Mouse (Mus musculus) urinary bladder, postnatal 10 days (tissue): ENCODE results near the gene Cd244a.

Experiments
- DNase-seq: peaks from one replicate; pipeline ENCODE4 v3.0.0; 2022; ENCODE audit warnings: low spot score

Cd244a gene

DNA sequence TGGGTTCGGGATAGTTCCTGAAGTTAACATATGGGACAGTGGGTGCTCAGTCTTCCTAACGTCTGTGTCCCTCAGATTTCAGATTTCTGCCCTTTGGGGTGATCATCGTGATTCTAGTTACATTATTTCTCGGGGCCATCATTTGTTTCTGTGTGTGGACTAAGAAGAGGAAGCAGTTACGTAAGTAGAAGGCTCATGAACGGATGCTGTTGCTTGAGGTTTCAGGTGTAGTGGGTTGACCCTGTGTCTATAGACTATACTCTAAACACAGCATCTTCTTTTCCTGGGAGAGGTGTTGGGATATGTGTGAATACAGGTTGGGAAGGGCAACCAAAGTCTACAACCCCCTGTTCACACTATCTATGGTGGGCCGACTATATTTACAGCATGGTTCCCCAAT lies 18.2 kb downstream of the Cd244a start:
- DNase-seq, result no peak

DNA sequence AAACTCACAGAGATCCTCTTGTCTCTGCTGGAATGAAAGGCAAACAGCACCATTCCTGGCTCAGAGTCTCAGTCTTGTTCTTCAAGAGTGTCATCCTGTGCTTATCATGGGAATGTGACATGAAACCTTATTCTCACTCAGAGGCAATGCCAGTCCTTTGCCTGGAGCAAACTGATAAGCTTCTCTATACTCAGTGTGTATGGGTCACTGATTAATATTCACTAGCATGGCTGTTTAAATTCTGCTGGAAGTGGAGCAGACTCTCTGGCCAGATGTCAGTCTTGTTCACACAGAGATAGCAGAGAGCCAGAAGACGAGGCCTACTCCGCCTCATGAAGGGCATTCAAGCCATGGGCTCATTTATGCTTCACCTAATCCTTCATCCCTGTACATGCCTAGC lies 25.6 kb downstream of the Cd244a start:
- no peak for DNase-seq

DNA sequence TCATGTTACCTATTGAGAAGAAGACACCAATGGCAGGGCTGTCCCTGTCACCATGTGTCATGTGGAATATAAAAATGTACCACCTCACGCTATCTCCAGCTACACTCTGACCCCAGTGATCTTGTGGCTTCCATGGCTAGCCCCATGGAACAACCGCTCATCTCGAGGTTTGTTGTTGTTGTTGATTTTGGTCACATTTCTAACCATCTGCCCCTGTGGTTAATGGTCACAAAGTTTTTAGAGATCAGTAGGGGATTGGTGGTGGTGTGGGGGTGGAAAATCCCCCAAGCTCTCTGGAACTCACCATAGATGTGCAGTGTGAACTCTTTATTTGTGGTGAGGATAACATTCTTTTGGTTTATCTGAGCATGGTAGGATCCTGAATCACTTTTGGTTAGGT lies 45.7 kb downstream of the Cd244a start:
- no peak for DNase-seq

DNA sequence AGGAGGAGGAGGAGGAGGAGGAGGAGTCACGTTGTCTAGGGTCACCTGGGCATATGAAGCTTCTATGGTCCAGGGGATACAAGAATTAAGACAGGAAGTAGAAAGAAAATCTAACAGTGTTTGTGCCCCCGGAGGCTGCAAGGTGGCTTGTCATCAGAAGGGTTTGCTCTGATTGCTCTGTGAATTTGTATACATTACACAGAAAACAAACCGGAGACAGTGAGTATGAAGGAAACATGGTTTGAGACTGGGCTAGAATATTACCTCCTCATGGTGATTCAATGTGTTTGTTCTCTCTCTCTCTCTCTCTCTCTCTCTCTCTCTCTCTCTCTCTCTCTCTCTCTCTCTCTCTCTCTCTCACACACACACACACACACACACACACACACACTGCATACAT lies 47.7 kb downstream of the Cd244a start:
- DNase-seq, result no peak

DNA sequence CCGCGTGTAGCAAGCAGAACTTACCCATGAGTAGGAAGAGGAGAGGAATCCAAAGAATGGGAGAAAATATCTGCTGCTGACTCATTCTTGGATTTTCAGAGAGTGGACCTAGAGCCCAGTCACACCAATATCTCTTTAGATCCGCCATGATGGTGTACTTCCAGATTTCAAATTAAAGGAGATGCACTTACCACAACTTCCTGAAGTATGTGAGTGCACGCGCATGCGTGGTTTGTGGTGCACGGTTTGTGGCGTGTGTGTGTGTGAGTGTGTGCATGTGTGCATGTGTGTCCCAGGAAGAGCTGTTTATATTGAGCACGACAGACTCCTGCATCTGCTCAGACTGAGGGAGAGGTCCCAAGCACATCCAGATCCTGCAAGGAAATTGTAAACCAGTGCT lies 48.2 kb downstream of the Cd244a start, which contains the start of gene Ly9:
TSS of gene Ly9 (minus strand) at position 235 of the 400 bp plus-strand sequence.
- DNase-seq, result no peak

DNA sequence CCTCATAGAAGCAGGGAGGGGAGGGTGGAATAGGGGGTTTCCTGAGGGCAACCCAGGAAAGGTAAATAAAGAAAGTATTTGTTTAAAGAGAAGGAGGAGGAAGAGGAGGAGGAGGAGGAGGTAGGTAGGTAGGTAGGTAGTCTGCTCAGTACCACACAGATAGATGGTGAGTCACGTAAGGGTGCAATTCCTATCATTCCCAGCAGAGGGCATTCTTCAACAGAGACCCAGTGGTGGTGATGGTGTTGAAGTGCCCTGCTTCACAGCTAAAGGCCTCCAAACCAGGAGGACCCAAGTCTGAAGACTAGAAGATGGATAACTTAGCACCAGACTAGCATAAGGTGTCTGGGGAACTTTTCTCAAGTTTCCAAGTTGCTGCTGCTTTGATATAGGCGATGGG lies 51.0 kb downstream of the Cd244a start:
- no peak for DNase-seq

DNA sequence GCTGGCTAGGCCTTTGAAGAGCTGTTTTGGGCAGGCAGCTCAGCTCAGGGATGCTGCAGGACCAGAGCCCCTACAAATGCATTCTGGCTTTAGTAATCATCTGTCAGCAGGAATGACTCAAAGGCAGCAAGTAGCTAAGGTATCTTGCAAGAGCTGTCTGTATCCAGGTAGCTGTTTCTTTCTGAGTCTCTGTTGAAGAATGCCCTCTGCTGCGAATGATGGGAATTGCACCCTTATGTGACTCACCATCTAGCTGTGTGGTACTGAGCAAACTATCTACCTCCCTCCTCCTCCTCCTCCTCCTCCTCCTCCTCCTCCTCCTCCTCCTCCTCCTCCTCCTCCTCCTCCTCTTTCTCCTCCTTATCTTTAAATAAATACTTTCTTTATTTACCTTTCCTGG lies 51.8 kb downstream of the Cd244a start:
- DNase-seq, result no peak

DNA sequence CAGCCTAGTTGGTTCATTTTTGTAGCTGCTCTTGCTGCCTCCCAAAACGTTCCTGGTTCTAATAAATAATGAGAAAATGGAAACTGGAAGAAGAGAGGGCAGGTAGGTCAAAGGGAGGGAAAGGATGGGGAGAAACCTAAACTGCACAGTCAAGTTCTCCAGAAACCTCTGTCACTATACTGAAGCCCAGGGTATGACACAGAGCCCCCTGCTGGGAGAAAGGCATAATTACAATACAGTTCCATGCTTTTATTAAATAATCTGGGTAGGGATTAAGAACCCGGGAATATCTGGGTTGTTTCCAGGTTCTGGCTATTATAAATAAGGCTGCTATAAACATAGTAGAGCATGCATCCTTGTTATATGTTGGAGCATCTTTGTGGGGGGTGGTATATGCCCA lies 55.0 kb downstream of the Cd244a start:
- DNase-seq, result no peak

DNA sequence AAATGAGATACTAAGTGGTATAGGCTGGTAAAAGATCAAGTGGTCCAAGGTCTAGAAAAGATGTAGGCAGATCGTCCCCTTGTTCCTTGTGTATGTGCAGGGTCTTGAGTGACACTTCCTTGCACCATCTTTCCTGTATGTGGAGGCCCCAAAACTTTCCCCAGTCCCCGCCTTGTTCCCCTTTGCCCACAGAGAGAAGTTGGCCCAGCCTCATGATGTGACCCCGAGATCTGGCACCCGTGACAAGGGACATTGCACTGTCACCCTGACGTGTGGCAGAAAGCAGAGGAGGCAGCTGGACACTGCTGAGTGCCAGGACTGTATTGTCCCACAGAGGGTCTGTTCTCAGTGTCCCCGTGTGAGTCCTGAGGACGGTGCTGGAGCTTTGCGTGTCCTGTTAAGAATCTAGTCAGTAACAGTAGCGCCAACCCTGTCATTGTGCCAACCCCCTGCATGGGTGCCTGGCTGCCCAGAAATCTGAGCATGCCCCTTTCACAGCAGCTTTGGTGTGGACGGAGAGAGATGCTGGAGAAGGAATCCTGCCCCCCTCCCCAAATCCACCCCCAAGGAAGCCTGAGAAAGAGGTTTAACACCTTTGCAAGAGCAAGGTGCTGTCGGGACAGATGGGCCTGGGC lies 58.0 kb downstream of the Cd244a start:
- no peak for DNase-seq

DNA sequence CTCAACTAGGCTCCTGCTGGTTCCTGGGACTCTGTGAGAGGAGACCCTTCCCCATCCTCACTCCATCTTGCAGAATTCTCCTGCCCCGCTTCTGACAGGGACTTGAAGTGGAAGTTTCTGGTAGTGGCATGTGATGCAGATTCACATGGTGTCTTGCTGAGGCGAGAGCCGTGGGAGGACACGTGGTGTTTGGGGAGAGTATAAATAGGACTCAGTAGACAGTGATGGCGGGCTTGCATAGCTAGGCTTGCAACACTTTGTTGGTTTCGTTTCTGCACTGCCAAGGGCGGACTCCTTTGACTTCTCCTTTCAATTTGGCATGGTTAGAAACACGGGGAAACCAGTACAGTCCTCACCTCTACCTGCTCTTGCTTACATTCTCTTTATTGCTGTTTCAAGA lies 60.0 kb downstream of the Cd244a start:
- no peak for DNase-seq

DNA sequence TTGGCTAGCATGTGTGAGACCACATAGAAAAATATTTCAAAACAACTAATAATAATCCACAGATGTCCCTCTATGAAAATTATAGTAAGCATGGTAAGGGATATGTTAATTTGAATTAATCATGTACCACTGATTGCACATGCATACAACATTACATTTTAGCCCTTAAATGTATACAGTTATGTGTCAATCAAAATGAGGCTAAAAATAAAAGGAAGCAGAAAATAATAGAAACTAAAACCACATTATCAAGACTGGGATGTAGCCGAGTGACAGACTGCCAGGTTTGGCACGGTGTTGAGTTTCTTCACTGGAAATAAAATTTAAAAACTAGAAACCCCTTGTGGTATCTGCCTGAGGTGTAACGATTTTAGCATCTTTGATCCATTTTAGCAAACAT lies 60.7 kb downstream of the Cd244a start:
- no peak for DNase-seq

DNA sequence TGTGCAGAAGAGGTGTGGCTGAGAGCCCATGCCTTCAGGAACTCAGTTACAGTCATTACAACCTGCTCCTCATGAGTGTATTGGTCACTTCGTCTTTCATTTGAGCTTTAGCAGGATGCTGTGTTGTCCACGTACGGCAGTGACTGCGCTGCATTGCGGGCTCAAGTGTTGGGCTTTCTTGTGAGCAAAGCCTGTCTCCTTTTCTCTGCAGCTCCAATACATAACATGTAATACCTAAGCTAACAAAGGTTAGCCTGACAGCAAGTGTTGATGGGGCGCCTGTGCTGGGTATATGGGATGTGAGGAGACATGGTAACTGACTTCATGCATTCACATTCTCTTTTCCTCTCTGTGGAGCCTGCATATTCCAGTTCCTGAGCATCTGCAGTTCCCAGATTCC lies 61.1 kb downstream of the Cd244a start:
- no peak for DNase-seq

DNA sequence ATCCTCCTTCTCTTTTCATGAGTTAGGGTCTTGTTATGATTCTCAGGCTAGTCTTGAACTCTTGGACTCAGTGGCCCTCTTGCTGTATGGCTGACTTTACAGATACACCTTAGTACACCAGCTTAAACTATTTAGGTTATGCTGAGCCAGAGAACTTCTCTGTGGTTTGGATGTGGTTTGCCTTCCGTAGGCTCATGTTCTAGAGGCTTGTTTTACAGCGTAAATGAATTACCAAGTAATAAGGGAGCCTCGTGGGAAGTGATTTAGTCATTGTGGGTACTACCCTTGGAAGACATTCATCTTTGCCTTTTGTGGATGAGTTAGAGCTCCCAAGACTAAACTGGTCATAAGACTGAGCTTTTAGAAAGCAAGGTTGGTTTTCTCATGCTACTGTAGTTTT lies 68.8 kb downstream of the Cd244a start:
- DNase-seq, result no peak

DNA sequence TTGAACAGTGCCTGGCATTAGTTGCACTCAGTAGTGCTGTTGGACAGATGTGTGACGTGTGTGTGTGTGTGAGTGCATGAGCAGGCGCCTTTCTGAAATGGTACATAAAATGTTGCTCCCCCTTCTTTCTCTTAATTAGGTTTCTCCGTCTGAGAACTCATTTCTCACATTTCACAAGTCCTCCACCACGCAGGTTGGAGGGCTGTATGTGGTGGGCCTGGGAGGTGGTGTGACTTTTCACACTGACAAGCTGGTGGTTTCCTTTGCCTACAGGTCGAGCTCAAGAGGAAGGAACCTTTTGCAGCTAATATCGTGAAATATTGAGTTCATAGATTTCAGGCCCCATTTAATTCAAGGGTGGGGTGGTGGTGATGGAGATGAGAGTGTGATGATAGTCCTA lies 70.2 kb downstream of the Cd244a start:
- DNase-seq, result no peak

DNA sequence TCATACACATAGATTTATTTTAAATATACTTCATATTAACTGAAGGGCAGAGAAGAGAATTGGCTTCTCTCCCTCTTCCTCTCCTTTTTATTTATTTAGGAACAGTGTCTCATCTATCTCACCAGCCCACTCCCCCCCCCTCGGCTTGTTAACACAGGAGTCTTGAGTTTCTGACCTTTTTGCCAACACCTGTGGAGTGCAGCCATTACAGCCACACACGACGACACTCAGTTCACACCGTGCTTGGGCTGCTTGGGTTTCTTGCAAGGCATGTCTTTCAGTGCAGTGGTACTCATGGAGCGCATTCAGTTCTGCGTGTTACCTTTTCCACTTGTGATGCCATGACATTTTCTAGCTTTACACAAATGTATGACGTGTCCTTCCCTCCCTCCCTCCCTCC lies 71.0 kb downstream of the Cd244a start:
- DNase-seq, result no peak

DNA sequence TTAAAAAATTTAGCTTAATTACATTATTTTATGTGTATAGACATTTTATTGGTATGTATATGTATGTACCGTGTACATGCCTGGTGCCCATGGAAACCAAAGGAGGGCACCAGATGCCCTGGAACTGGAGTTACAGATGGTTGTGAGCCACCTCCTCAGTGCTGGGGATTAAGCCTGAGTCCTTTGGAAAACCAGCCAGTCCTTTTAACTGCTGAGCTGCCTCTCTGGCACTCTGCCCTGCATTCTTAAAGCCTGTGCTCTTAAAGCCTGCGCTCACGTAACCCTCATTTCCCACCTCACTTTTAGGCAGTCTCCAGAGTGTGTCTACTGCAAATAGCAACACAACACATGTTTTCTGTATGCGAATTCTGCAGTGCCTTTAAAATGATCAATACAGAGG lies 71.9 kb downstream of the Cd244a start:
- DNase-seq, result no peak

DNA sequence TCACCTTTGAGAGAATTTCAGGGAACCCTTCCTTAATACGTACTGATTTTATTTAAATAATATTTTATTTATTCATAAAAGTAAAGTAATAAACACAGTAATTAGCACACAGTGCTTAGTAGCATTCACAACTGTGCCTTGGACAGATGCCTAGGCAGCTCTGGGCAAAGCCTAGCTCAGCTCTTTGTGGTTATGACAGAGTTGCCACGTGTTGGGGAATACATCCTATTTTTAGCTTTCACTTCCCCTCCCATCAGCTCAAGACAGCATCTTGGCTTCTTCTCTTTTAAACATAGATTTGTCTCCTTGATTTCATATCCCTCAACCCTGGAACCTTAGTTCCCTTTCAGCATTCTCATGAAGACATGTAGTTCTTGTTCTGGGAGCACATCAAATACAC lies 72.5 kb downstream of the Cd244a start:
- no peak for DNase-seq

DNA sequence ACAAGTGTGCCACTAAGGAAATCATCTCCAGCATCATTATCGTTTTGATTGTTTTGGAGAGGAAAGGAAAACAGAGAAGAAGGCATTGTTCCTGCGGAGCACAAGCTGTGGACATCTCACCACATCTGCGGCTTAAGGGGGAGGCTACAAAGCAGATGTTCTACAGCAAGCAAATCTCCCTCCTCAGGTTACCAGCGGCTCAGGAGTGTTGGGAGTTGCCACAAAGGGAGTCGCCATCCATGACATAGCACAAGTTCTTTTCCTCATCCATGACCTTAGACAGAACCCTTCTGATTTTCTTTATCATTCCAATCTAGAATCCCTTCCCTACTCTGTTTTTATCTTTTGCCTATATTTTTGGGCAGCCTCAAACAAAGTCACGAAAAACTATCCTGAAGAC lies 76.7 kb downstream of the Cd244a start:
- no peak for DNase-seq

DNA sequence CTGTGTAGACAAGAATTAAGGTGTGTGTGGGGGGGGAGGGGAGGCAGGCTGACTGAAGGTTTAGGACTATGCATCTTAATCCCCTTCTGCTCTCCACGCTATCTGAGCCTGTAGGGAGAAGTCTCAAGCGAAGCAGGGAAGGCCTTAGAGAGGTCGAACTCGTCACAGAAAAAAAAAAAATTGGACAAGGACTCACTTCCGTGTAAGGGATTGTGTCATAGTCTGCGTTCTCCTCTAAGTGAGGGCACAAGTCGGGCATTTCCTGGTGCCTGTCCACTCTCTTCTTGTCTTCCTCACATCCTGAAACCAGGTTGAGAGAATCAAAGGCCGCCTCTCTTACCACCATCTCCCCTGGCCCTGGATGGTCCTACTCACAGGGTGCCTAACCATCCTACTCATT lies 78.1 kb downstream of the Cd244a start:
- DNase-seq, result no peak

DNA sequence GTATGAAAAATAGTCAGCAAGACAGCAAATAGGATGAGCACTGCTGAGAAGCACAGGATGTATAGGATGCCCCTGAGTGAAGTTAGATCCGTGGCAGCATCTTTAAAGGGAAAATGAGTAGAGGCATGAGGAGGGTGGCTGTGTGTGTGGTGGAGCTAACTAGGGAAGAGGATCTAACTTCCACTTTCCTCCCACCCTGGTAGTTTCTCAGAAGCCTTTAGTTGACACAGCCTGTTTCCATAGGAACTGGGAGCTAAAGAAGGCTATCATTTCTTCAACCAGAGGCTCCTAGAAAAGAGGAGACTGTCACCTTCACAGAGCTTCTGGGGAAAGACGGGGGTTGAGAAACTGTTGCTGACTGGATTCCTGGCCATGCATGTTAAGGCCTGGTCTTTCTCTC lies 79.7 kb downstream of the Cd244a start:
- no peak for DNase-seq

DNA sequence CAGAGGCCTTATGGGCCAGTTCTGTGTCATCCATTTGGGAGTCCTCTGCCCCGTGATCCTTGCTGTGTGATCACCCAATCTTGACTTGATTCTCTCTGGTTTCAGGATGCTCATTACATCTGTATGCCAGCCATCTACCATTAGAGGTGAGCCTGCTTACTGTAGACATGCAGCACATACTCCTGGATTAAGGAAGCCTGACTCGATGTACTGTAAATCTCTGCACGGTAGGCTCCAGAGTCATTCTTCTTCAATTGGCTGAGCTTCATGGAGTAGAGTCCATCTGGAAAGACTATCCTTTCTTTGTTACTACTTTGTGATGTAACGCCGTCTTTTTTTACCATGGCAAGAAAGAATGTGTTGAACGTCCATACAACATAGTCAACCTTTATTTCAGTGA lies 81.8 kb downstream of the Cd244a start:
- DNase-seq, result no peak

DNA sequence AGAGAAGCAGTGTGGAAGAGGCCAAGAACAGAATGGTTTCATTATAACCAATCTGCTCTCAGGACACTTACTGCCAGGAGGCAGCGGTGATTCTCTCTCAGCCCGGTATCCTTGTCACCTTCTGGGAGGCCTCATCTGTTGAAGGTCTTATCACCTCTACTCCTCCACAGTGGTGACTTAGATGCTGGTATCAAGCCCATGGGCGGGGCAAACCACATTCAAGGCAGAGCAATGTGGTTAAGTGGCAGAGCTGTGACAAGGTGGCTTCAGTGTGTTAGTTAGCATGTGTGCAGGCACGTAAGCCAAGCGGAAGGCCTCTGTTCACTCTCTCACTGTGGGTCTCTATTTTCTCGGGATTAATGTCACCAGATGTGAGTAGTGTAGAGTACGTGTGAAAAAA lies 84.6 kb downstream of the Cd244a start:
- DNase-seq, result no peak

DNA sequence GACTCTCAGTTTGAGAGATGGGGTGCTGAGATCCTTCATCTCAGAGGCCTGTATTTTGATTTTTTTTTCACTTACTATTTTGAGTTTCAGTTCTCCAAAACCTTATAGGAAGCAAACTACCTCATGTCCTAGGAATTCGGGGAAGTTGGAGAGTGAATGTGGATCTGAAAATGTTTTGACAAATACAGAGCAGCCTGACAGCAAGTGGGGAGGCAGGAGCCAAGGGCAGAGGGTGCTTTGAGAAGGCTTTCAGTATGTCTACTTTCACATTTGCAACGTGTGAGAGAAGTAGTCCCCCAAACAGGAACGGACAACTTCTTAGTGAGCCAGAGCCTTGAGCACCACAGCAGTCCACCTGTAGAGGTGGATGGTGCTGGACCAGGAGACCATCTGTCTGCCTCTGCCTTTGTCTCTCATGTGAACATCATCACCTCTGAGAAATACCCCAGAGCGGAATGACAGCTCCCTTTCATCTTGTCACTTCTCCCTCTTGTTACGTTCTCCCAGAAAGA lies 87.5 kb downstream of the Cd244a start:
- no peak for DNase-seq

DNA sequence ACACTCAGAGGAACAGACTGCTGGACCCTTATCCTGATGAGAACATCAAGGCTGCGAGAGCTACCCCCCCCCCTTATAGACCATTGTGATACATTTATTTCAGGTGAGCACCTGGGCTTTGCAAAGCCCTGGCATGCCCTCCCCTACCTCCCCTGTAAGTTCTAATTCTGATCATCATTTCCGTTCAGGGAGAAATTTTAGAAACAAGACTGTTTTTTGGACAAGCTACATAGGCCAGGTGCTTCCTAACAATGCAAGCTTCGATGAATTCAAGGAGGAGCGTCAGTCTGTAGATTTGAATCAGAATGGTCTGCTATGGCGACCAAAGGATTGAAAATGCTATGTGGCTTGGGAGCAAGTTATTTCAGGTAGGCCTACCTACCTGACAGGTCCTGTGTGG lies 88.7 kb downstream of the Cd244a start:
- no peak for DNase-seq

DNA sequence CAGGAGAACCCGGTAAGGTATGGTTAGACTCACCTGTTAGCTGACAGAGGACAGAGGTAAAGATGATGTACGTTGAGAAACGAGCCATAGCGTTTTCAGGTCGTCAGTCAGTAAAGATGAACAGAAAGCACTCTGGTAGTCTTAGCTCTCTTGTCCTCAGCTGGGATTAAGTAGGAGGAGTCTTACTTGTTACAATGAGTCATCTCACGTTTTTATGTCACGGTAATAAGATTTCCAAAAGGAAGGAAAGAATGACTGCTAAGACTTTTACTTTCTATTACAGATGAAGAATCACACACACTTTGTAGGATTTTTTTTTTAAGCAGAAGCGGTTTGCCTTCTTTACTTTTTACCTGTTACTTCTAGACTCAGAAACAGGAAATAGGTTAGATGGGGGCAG lies 89.8 kb downstream of the Cd244a start:
- DNase-seq, result no peak
